Mouse (Mus musculus): ENCODE measurements at regions not wholly inside any gene's neighbourhood (a gene's known extent, or its start where the extent isn't known, plus 50 kb on each side); places are given as distances from the start of the nearest gene placed in this dataset.

DNA sequence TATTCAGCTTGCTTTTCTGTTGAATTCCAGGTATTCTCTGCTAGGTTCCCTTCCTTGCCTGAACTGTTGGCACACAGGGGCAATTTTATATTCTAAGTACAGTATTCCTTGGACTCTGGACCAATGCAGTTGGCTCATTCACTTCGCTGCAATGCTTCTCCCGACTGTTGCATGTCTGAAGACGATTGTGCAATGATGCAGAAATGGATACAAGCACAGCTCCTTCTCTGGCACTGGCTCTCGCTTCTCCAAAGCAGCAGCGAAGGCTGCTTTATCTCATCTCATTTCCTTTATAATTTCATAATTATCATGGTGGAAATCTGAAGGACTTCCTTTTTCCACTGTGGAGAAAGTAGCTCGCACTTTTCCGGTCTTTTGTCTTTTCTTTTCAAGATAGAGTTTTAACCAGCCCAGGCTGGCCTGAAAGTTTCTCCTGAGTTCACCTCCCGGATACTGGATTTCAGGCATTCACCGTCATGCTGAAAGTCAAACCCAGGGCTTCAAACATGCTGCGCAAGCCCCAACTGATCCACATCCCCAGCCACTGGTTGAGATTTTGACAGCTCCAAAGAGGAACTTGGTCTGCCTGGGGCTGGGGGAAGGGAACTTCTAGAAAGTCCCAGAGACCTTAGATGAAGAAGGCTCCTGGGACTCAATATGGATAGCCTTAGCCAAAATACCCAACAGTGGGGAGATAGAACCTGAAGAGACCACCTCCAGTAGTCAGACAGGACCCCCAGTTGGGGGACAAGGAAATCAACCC is 55.6 kb upstream of the Akirin2 start:
- no peak for DNase-seq (ENCODE audit: inconsistent ontology term)

DNA sequence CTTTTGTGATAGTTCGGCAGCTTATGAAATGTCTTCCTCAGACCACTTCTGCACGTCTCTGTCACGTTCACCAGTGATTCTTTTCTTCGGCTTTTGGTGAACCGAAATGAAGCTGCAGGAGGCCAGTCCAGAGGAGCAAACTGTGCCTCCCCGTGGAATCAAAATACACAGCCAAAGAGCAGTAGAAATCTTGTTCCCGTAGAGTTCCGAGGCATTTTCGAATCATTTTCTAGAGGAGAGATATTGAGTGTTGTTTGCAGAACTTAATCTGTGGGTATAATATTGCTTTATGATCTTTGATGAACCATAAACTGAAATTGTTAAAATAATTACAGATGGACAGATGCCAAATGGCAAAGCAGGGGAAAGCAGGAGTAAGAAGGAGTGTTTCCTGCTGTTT is 52.4 kb upstream of the Akirin2 start:
- DNase-seq (ENCODE audit: inconsistent ontology term): no peak

DNA sequence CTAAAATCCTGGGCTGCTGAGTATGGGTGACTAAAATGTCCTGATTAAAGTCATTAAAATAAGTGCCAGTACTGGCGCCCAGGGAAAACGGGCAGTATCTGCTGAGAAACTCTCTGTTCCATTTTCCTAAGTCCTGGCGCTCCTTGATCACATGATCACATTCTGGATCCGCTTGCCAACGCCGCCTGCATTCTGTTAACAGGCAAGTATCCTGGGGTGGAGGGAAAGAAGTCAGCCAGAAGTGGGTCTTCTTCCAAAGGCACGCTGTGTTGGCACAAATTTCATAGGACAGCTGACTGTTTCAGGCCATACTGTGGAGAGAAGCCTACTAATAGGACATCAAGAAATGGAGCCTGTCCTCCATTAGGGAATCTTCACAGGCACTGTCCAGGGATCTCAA is 52.0 kb upstream of the Akirin2 start:
- DNase-seq (ENCODE audit: inconsistent ontology term): no peak

DNA sequence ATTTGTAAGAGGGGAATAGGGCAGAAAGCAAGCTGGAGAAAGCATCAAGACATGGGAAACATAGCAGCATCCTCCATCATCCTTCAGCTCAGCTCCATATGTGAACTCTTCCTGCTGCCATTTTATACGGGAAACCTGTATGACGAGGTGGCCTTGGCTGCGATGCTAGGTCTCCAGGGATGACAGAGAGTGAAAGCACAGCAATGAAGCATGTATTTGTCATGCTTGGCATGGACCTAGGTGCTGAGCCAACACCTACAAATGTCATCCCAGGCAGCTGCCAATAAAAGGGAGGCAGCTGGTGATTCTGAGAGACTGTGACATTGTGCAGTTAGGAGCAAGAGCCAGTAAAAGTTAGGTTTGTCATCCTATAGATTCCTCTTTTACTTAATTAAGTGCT is 51.0 kb upstream of the Akirin2 start:
- DNase-seq (ENCODE audit: inconsistent ontology term): no peak

Data from Muller cell, postnatal 12 days (primary cell).